Comparison of ENCODE assay signal across 8 mouse cellular contexts in the genomic region with DNA sequence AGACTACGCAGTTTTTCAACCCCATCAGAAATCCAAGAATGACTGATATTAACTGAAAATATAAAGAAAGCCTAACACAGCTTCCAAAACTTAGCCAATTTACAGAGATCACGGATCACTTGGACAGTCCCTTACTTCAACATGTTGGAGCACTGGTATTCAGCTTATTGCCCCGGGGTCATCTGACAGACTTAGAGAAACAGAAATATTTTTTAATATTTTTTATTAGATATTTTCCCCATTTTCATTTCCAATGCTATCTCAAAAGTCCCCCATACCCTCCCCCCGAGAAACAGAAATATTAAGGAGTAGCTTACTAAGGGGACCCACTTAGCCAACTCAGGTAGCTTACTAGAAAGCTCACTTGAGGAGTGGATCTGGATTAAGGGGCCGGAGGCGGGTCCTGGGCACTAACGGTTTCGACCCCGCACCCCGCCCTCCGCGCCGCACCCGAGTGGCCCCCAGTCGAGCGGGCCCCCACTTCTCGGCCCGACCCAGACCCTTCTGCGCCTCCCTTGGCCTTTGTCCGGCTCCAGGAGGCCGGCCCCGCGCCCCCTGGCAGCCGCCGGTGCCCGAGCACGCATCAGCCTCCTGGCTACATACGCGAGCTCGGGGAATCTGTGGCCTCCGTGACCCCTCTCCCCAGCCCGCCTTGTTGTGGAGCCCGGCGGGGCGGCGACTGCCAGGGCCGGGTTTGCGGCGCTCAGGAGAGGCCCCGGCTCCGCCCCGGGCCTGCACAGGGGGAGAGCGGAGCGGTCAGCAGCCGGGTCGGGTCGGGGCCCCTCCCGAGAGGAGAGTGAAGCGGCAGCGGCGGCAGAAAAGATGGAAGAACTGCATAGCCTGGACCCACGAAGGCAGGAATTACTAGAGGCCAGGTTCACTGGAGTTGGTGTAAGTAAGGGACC. TPM values are rescaled to one million over a fixed set of nuclear protein-coding genes. Genes with fewer than 3 reads are reported as not detected.
DNase-seq lines count a peak whose midpoint lies in the region; ATAC-seq and TF ChIP-seq lines count a peak whose summit lies in the region.
"Not testable (repeated sequence)": the region's sequence is repeated elsewhere in the genome, so short reads cannot be mapped to it uniquely, and the experiment has no call there.

No protein-coding gene starts in this region.

- H3K27ac ChIP-seq in hindbrain, embryonic 11.5 days (ENCODE audit: low read depth, low read length) = peak overlapping the region; percentile 54; the same call in 1 of the 2 replicates
- H3K27ac ChIP-seq in lung, embryonic 14.5 days (ENCODE audit: low read depth) = 0 out of 2 replicates have a peak overlapping the region, but pooled peaks have one; percentile 48
- not testable (repeated sequence) for H3K27ac ChIP-seq in neural tube, embryonic 12.5 days

- peak; percentile 75 for DNase-seq in adrenal gland, postnatal 10 days
- DNase-seq in embryo, embryonic 11 days = peak; percentile 85
- DNase-seq in gastrocnemius, postnatal 10 days = peak; percentile 56
- DNase-seq in hindbrain, embryonic 11.5 days (ENCODE audit: low spot score) = peak; percentile 83
- peak; percentile 66 to 77 for DNase-seq in kidney, postnatal 4 days
- DNase-seq in lung, embryonic 14.5 days = peak; percentile 70
- DNase-seq in thymus, postnatal 4 days = peak; percentile 24

- not testable (repeated sequence) for H3K36me3 ChIP-seq in hindbrain, embryonic 11.5 days (ENCODE audit: control insufficient read depth, insufficient read depth, low read length); lung, embryonic 14.5 days (ENCODE audit: insufficient read depth); neural tube, embryonic 12.5 days

- H3K9ac ChIP-seq in hindbrain, embryonic 11.5 days (ENCODE audit: low read depth, low read length) = peak overlapping the region; percentile 91
- H3K9ac ChIP-seq in lung, embryonic 14.5 days = peak overlapping the region; percentile 67
- peak overlapping the region; percentile 83 for H3K9ac ChIP-seq in neural tube, embryonic 12.5 days

- H3K9me3 ChIP-seq in hindbrain, embryonic 11.5 days (ENCODE audit: control insufficient read depth, low read length); lung, embryonic 14.5 days (ENCODE audit: low read depth, low read length); neural tube, embryonic 12.5 days: not testable (repeated sequence)

- ATAC-seq in hindbrain, embryonic 11.5 days (ENCODE audit: low FRiP score) = peak; percentile 99
- peak; percentile 99 for ATAC-seq in lung, embryonic 14.5 days (ENCODE audit: insufficient read depth)
- ATAC-seq in neural tube, embryonic 12.5 days (ENCODE audit: low FRiP score, low read depth) = peak; percentile 98

- not testable (repeated sequence) for H3K4me1 ChIP-seq in hindbrain, embryonic 11.5 days (replicated peaks; ENCODE audit: control insufficient read depth, insufficient read depth, low read length); lung, embryonic 14.5 days (ENCODE audit: insufficient read depth); neural tube, embryonic 12.5 days

- H3K4me2 ChIP-seq in hindbrain, embryonic 11.5 days (replicated peaks; ENCODE audit: low read depth, low read length) = peak overlapping the region; percentile 84
- H3K4me2 ChIP-seq in lung, embryonic 14.5 days = peak overlapping the region; percentile 82
- H3K4me2 ChIP-seq in neural tube, embryonic 12.5 days (replicated peaks) = peak overlapping the region; percentile 88

- H3K27me3 ChIP-seq in hindbrain, embryonic 11.5 days (ENCODE audit: control insufficient read depth, insufficient read depth, low read length); lung, embryonic 14.5 days (ENCODE audit: insufficient read depth, low read length); neural tube, embryonic 12.5 days (replicated peaks): not testable (repeated sequence)

- 7% methylated on average over 49 of the region's 52 CpGs for WGBS in hindbrain, embryonic 11.5 days
- WGBS in lung, embryonic 14.5 days = 6% methylated on average over 52 of the region's 52 CpGs
- 6% methylated on average over 52 of the region's 52 CpGs for WGBS in neural tube, embryonic 12.5 days

- not testable (repeated sequence) for TF ChIP-seq CTCF in lung, embryonic 14.5 days (IDR thresholded peaks at IDR 0.05; ENCODE audit: low read depth)

- peak overlapping the region; percentile 50 for H3K4me3 ChIP-seq in hindbrain, embryonic 11.5 days (ENCODE audit: low read depth, low read length)
- peak overlapping the region; percentile 45 for H3K4me3 ChIP-seq in lung, embryonic 14.5 days (ENCODE audit: low read depth, low read length)
- H3K4me3 ChIP-seq in neural tube, embryonic 12.5 days = peak overlapping the region; percentile 52

RNA-seq across cellular contexts. Expression of gene Zfp982, which starts 49.3 kb away (rescaled TPM):
- total RNA-seq in adrenal gland, postnatal 10 days (2021) = 10 to 100 TPM in 1 of 2 experiments, 1 to 10 TPM in 1; 9.0 to 13.4 TPM
- 1 to 10 TPM; 4.9 to 5.1 TPM for total RNA-seq in gastrocnemius, postnatal 10 days (2021)
- polyA plus RNA-seq in hindbrain, embryonic 11.5 days (2014; fragmentation: Nextera tagmentation; extraction: Ambion mirVana) = 6.5 and 8.1 TPM in 2 replicates
- polyA plus RNA-seq in lung, embryonic 14.5 days (2014; fragmentation: Nextera tagmentation; extraction: Ambion mirVana) = 5.1 and 5.4 TPM in 2 replicates
- 6.3 and 7.7 TPM in 2 replicates for polyA plus RNA-seq in neural tube, embryonic 12.5 days (2016; fragmentation: Nextera tagmentation; extraction: Ambion mirVana)

Comparison
In these comparisons a context has a peak if more than half of its experiments do, and no peak if none do; other contexts are left out.
1. DNase-seq: peak in every context shown above with its lines; median percentile 85 in embryo, embryonic 11 days; 83 in hindbrain, embryonic 11.5 days; 75 in adrenal gland, postnatal 10 days; 72 in kidney, postnatal 4 days; 70 in lung, embryonic 14.5 days; 56 in gastrocnemius, postnatal 10 days; 24 in thymus, postnatal 4 days.